Mouse (Mus musculus) cerebellum, adult 2 months (tissue): ENCODE results near the gene Sdk2.

Source experiments
- CTCF ChIP-seq: fragments of 200-500 bp; IDR thresholded peaks from 2 replicates; pipeline ENCODE4 v1.5.1; 2011; ENCODE audit warnings: low read depth, mild to moderate bottlenecking, control low read depth, low read length, moderate library complexity, borderline replicate concordance; ENCODE audit not compliant: insufficient read depth
- POLR2A ChIP-seq: fragments of 200-500 bp; IDR thresholded peaks from 2 replicates; pipeline ENCODE4 v1.6.1; 2011; ENCODE audit warnings: low read length, control low read depth, borderline replicate concordance; ENCODE audit not compliant: insufficient read depth

DNA sequence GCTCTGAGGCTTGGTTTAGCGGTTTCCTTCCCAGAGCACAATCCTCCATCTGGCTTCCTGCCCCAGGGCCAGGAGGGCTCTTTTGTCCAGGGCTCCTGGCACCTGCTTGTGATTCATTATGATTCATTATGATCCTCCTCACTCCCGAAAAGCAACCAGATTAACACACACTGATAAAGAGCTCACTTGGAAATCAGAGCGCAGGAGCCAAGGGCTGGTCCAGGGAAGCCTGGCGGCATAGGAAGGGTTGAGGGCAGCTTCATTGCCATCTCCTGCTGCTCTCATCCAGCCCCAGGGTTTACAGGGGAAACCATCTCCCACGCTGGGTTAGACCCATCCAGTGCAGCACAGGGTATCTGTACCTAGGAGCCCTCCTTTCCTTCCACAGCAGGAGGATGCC is 143.7 kb downstream of the Sdk2 start:
- TF ChIP-seq CTCF, result no peak
- no peak for TF ChIP-seq POLR2A
